Mouse (Mus musculus): ENCODE data around the gene Rap1b. TPM values are rescaled to one million over a fixed set of nuclear protein-coding genes. Genes with fewer than 3 reads are reported as not detected.

Rap1b gene
- polyA plus RNA-seq, 1 experiment: 210 TPM

GRCm38 (mm10) chr10:117844279-117844678, 1.6 kb downstream of the Rap1b start:
- no peaks in the 10 kb centered on the region for H3K9me3 ChIP-seq
- peaks cover 48% of the 10 kb centered on the region for H3K36me3 ChIP-seq (replicated peaks; ENCODE audit: low read length)
- H3K4me1 ChIP-seq: peaks cover 42% of the 10 kb centered on the region
- TF ChIP-seq FLI1 (IDR thresholded peaks at IDR 0.05; ENCODE audit: low read length) (no peak), GATA1 (IDR thresholded peaks at IDR 0.05; ENCODE audit: borderline replicate concordance, low read length) (no peak)
- peak overlapping the region; percentile 95 for H3K4me3 ChIP-seq (replicated peaks)
- no peaks in the 10 kb centered on the region for H3K27me3 ChIP-seq (replicated peaks)

GRCm38 (mm10) chr10:117843690-117844089, 2.1 kb downstream of the Rap1b start:
- Histone ChIP-seq H3K4me1 (peaks cover 42% of the 10 kb centered on the region), H3K27me3 (replicated peaks) (no peaks in the 10 kb centered on the region), H3K36me3 (replicated peaks; ENCODE audit: low read length) (peaks cover 54% of the 10 kb centered on the region), H3K9me3 (no peaks in the 10 kb centered on the region), H3K4me3 (replicated peaks) (peak overlapping the region; percentile 95)
- no peak for TF ChIP-seq FLI1 (IDR thresholded peaks at IDR 0.05; ENCODE audit: low read length)
- no peak for TF ChIP-seq GATA1 (IDR thresholded peaks at IDR 0.05; ENCODE audit: borderline replicate concordance, low read length)

GRCm38 (mm10) chr10:117841765-117842164, 4.1 kb downstream of the Rap1b start:
- no peak for TF ChIP-seq FLI1 (IDR thresholded peaks at IDR 0.05; ENCODE audit: low read length)
- TF ChIP-seq GATA1 (IDR thresholded peaks at IDR 0.05; ENCODE audit: borderline replicate concordance, low read length): no peak
- H3K4me3 ChIP-seq (replicated peaks): peak overlapping the region; percentile 90
- peaks cover 36% of the 10 kb centered on the region for H3K4me1 ChIP-seq
- no peaks in the 10 kb centered on the region for H3K9me3 ChIP-seq
- H3K36me3 ChIP-seq (replicated peaks; ENCODE audit: low read length): peaks cover 73% of the 10 kb centered on the region
- H3K27me3 ChIP-seq (replicated peaks): no peaks in the 10 kb centered on the region

- Histone ChIP-seq H3K9me3 (no peaks in the 10 kb centered on the region), H3K4me3 (replicated peaks) (peak overlapping the region; percentile 90), H3K4me1 (peaks cover 42% of the 10 kb centered on the region), H3K36me3 (replicated peaks; ENCODE audit: low read length) (peaks cover 86% of the 10 kb centered on the region), H3K27me3 (replicated peaks) (no peaks in the 10 kb centered on the region)
- TF ChIP-seq FLI1 (IDR thresholded peaks at IDR 0.05; ENCODE audit: low read length) (no peak), GATA1 (IDR thresholded peaks at IDR 0.05; ENCODE audit: borderline replicate concordance, low read length) (no peak)
These were observed 5.3 kb downstream of the Rap1b start for GRCm38 (mm10) chr10:117840431-117840995.

GRCm38 (mm10) chr10:117839737-117840136, 6.1 kb downstream of the Rap1b start:
- H3K9me3 ChIP-seq: no peaks in the 10 kb centered on the region
- H3K36me3 ChIP-seq (replicated peaks; ENCODE audit: low read length): peaks cover 94% of the 10 kb centered on the region
- TF ChIP-seq FLI1 (IDR thresholded peaks at IDR 0.05; ENCODE audit: low read length): no peak
- TF ChIP-seq GATA1 (IDR thresholded peaks at IDR 0.05; ENCODE audit: borderline replicate concordance, low read length): no peak
- no peaks in the 10 kb centered on the region for H3K27me3 ChIP-seq (replicated peaks)
- H3K4me1 ChIP-seq: peaks cover 48% of the 10 kb centered on the region
- peak overlapping the region; percentile 90 for H3K4me3 ChIP-seq (replicated peaks)

- Histone ChIP-seq H3K36me3 (replicated peaks; ENCODE audit: low read length) (peaks cover 96% of the 10 kb centered on the region), H3K9me3 (no peaks in the 10 kb centered on the region), H3K27me3 (replicated peaks) (no peaks in the 10 kb centered on the region), H3K4me3 (replicated peaks) (peak overlapping the region; percentile 90), H3K4me1 (peaks cover 56% of the 10 kb centered on the region)
- no peak for TF ChIP-seq FLI1 (IDR thresholded peaks at IDR 0.05; ENCODE audit: low read length)
These were observed 6.9 kb downstream of the Rap1b start for GRCm38 (mm10) chr10:117838924-117839323.

- H3K4me1 ChIP-seq: peaks cover 79% of the 10 kb centered on the region
- no peak for TF ChIP-seq GATA1 (IDR thresholded peaks at IDR 0.05; ENCODE audit: borderline replicate concordance, low read length)
- no peak for TF ChIP-seq FLI1 (IDR thresholded peaks at IDR 0.05; ENCODE audit: low read length)
These were observed 9.5 kb downstream of the Rap1b start for GRCm38 (mm10) chr10:117836354-117836753.

GRCm38 (mm10) chr10:117835453-117835852, 10.4 kb downstream of the Rap1b start:
- Histone ChIP-seq H3K27me3 (replicated peaks) (no peaks in the 10 kb centered on the region), H3K4me3 (replicated peaks) (peak overlapping the region; percentile 90), H3K36me3 (replicated peaks; ENCODE audit: low read length) (peaks cover 98% of the 10 kb centered on the region), H3K4me1 (peaks cover 83% of the 10 kb centered on the region), H3K9me3 (no peaks in the 10 kb centered on the region)
- no peak for TF ChIP-seq FLI1 (IDR thresholded peaks at IDR 0.05; ENCODE audit: low read length)
- no peak for TF ChIP-seq GATA1 (IDR thresholded peaks at IDR 0.05; ENCODE audit: borderline replicate concordance, low read length)

More at GRCm38 (mm10) chr10:117836354-117836753, 9.5 kb downstream of the Rap1b start:
- peak overlapping the region; percentile 90 for H3K4me3 ChIP-seq (replicated peaks)
- H3K36me3 ChIP-seq (replicated peaks; ENCODE audit: low read length): peaks cover 100% of the 10 kb centered on the region
- H3K27me3 ChIP-seq (replicated peaks): no peaks in the 10 kb centered on the region
- H3K9me3 ChIP-seq: no peaks in the 10 kb centered on the region

GRCm38 (mm10) chr10:117830797-117831196, 15.0 kb downstream of the Rap1b start:
- H3K4me3 ChIP-seq (replicated peaks): peak overlapping the region; percentile 89
- no peaks in the 10 kb centered on the region for H3K27me3 ChIP-seq (replicated peaks)
- H3K36me3 ChIP-seq (replicated peaks; ENCODE audit: low read length): peaks cover 98% of the 10 kb centered on the region
- TF ChIP-seq FLI1 (IDR thresholded peaks at IDR 0.05; ENCODE audit: low read length): no peak
- TF ChIP-seq GATA1 (IDR thresholded peaks at IDR 0.05; ENCODE audit: borderline replicate concordance, low read length): no peak
- peaks cover 95% of the 10 kb centered on the region for H3K4me1 ChIP-seq
- no peaks in the 10 kb centered on the region for H3K9me3 ChIP-seq

- no peaks in the 10 kb centered on the region for H3K9me3 ChIP-seq
- H3K4me1 ChIP-seq: peaks cover 97% of the 10 kb centered on the region
- no peak for TF ChIP-seq FLI1 (IDR thresholded peaks at IDR 0.05; ENCODE audit: low read length)
- no peak for TF ChIP-seq GATA1 (IDR thresholded peaks at IDR 0.05; ENCODE audit: borderline replicate concordance, low read length)
- peaks cover 98% of the 10 kb centered on the region for H3K36me3 ChIP-seq (replicated peaks; ENCODE audit: low read length)
- no peaks in the 10 kb centered on the region for H3K27me3 ChIP-seq (replicated peaks)
- H3K4me3 ChIP-seq (replicated peaks): peak overlapping the region; percentile 89
These were observed 16.2 kb downstream of the Rap1b start for GRCm38 (mm10) chr10:117829472-117830155.

Measured in megakaryocyte, embryonic 14.5 days (primary cell).